Mouse (Mus musculus) CH12.LX (cell line): ENCODE measurements around the gene 1700020N01Rik. TPM values are rescaled to one million over a fixed set of nuclear protein-coding genes. Genes with fewer than 3 reads are reported as not detected.

ENCODE experiments used
- DNase-seq: peaks from one replicate; pipeline ENCODE4 v3.0.0-alpha.2; 2013; ENCODE audit errors: extremely low read depth
- H3K27ac ChIP-seq: 2 replicates; pipeline ENCODE4 v1.5.1; 2012; ENCODE audit warnings: low read depth, mild to moderate bottlenecking, control low read depth, moderate library complexity; ENCODE audit not compliant: insufficient read depth
- H3K27me3 ChIP-seq: replicated peaks from 2 replicates; pipeline ENCODE3; 2012; ENCODE audit warnings: inconsistent platforms
- H3K36me3 ChIP-seq, 2 experiments: replicated peaks in 1 of 2; 2 replicates each; pipeline versions ENCODE3 to v1.6.1; 2012; ENCODE audit warnings: inconsistent platforms in 1 of 2, low read length in 1 of 2, mild to moderate bottlenecking in 1 of 2, mixed read lengths in 1 of 2, moderate library complexity in 1 of 2; ENCODE audit not compliant: control insufficient read depth in 1 of 2, insufficient read depth in 1 of 2
- H3K4me1 ChIP-seq, 2 experiments: 2 replicates each; pipeline ENCODE4 v1.6.1; 2012; ENCODE audit warnings: inconsistent platforms in 1 of 2, moderate library complexity in 1 of 2; ENCODE audit not compliant: insufficient read depth in 2 of 2, control insufficient read depth in 1 of 2
- H3K4me2 ChIP-seq: 2 replicates; pipeline ENCODE4 v1.6.1; 2012; ENCODE audit warnings: low read depth, mild to moderate bottlenecking, control low read depth; ENCODE audit not compliant: poor library complexity, insufficient read depth, severe bottlenecking
- H3K4me3 ChIP-seq, 3 experiments: fragments of 150-350 bp in 1 of 3; sonication (generic) in 1 of 3; replicated peaks in 1 of 3; 2 replicates each; pipeline versions ENCODE3 to v1.5.1; 2011 to 2012; ENCODE audit warnings: low read depth in 2 of 3, low read length in 2 of 3, mild to moderate bottlenecking in 2 of 3, moderate library complexity in 2 of 3, control low read depth in 1 of 3, improper control_type of control experiment in 1 of 3, inconsistent platforms in 1 of 3, mixed read lengths in 1 of 3; ENCODE audit not compliant: poor library complexity in 1 of 3
- H3K79me2 ChIP-seq: replicated peaks from 2 replicates; pipeline ENCODE4 v1.6.1; 2012; ENCODE audit warnings: mild to moderate bottlenecking, moderate library complexity; ENCODE audit not compliant: control insufficient read depth, poor library complexity, insufficient read depth, severe bottlenecking; ENCODE audit errors: extremely low read depth
- H3K9ac ChIP-seq: 2 replicates; pipeline ENCODE4 v1.6.1; 2012; ENCODE audit warnings: low read depth, mild to moderate bottlenecking, control low read depth, moderate library complexity; ENCODE audit not compliant: insufficient read depth
- H3K9me3 ChIP-seq: replicated peaks from 2 replicates; pipeline ENCODE3; 2012; ENCODE audit warnings: low read length, inconsistent platforms, mixed read lengths
- BHLHE40 ChIP-seq: IDR thresholded peaks from 2 replicates; pipeline ENCODE4 v1.6.1; 2011; ENCODE audit warnings: mild to moderate bottlenecking, low read depth, low read length, improper control_type of control experiment
- CHD1 ChIP-seq: IDR thresholded peaks from 2 replicates; pipeline ENCODE4 v1.6.1; 2012; ENCODE audit warnings: low read depth, low read length, improper control_type of control experiment, inconsistent platforms
- CHD2 ChIP-seq: IDR thresholded peaks from 2 replicates; pipeline ENCODE4 v1.6.1; 2011; ENCODE audit warnings: low read length, improper control_type of control experiment
- CTCF ChIP-seq, 2 experiments: IDR thresholded peaks in 1 of 2; conservative IDR thresholded peaks in 1 of 2; 2 replicates each; pipeline ENCODE4 v1.5.1; 2011 to 2012; ENCODE audit warnings: low read depth in 2 of 2, low read length in 2 of 2, improper control_type of control experiment in 1 of 2, inconsistent platforms in 1 of 2, mild to moderate bottlenecking in 1 of 2, moderate library complexity in 1 of 2
- E2F4 ChIP-seq: IDR thresholded peaks from 2 replicates; pipeline ENCODE4 v1.6.1; 2011; ENCODE audit warnings: low read depth, low read length, improper control_type of control experiment; ENCODE audit not compliant: insufficient replicate concordance
- ELF1 ChIP-seq: IDR thresholded peaks from 2 replicates; pipeline ENCODE4 v1.6.1; 2014; ENCODE audit warnings: low read depth, mild to moderate bottlenecking, inconsistent platforms, low read length, improper control_type of control experiment
- ETS1 ChIP-seq: conservative IDR thresholded peaks from 2 replicates; pipeline ENCODE4 v1.6.1; 2012; ENCODE audit warnings: low read depth, mild to moderate bottlenecking, inconsistent platforms, low read length, improper control_type of control experiment, moderate library complexity
- GABPA ChIP-seq: IDR thresholded peaks from 2 replicates; pipeline ENCODE4 v1.6.1; 2012; ENCODE audit warnings: low read depth, low read length, improper control_type of control experiment, inconsistent platforms; ENCODE audit not compliant: insufficient replicate concordance
- IRF4 ChIP-seq: IDR thresholded peaks from 2 replicates; pipeline ENCODE4 v1.6.1; 2014; ENCODE audit warnings: low read depth, mild to moderate bottlenecking, inconsistent platforms, low read length, improper control_type of control experiment
- JUN ChIP-seq: IDR thresholded peaks from 2 replicates; pipeline ENCODE4 v1.6.1; 2011; ENCODE audit warnings: low read depth, mild to moderate bottlenecking, low read length, improper control_type of control experiment, moderate library complexity; ENCODE audit not compliant: insufficient read depth
- JUND ChIP-seq: conservative IDR thresholded peaks from 2 replicates; pipeline ENCODE4 v1.6.1; 2011; ENCODE audit warnings: low read depth, low read length, improper control_type of control experiment
- MAFK ChIP-seq: IDR thresholded peaks from 2 replicates; pipeline ENCODE4 v1.6.1; 2011; ENCODE audit warnings: low read length, improper control_type of control experiment; ENCODE audit not compliant: insufficient replicate concordance
- MAZ ChIP-seq: IDR thresholded peaks from 2 replicates; pipeline ENCODE4 v1.6.1; 2012; ENCODE audit warnings: low read depth, mild to moderate bottlenecking, inconsistent platforms, low read length, improper control_type of control experiment, moderate library complexity
- MXI1 ChIP-seq: IDR thresholded peaks from 2 replicates; pipeline ENCODE4 v1.6.1; 2011; ENCODE audit warnings: mild to moderate bottlenecking, low read depth, low read length, improper control_type of control experiment
- MYC ChIP-seq: IDR thresholded peaks from 2 replicates; pipeline ENCODE4 v1.6.1; 2011; ENCODE audit warnings: low read depth, mild to moderate bottlenecking, improper control_type of control experiment, low read length
- NELFE ChIP-seq: IDR thresholded peaks from 2 replicates; pipeline ENCODE4 v1.6.1; 2011; ENCODE audit warnings: low read depth, low read length, improper control_type of control experiment
- NRF1 ChIP-seq: IDR thresholded peaks from 2 replicates; pipeline ENCODE4 v1.6.1; 2014; ENCODE audit warnings: low read depth, mild to moderate bottlenecking, inconsistent platforms, low read length, improper control_type of control experiment, moderate library complexity
- POLR2A ChIP-seq: IDR thresholded peaks from 2 replicates; pipeline ENCODE4 v1.6.1; 2011; ENCODE audit warnings: low read depth, mild to moderate bottlenecking, improper control_type of control experiment, low read length
- POLR2AphosphoS2 ChIP-seq: IDR thresholded peaks from 2 replicates; pipeline ENCODE4 v1.6.1; 2011; ENCODE audit warnings: low read depth, low read length, improper control_type of control experiment
- RAD21 ChIP-seq: IDR thresholded peaks from 2 replicates; pipeline ENCODE4 v1.6.1; 2011; ENCODE audit warnings: low read depth, mild to moderate bottlenecking, low read length, improper control_type of control experiment, moderate library complexity
- RCOR1 ChIP-seq: conservative IDR thresholded peaks from 2 replicates; pipeline ENCODE4 v1.6.1; 2012; ENCODE audit warnings: low read depth, mild to moderate bottlenecking, inconsistent platforms, low read length, improper control_type of control experiment
- SIN3A ChIP-seq: IDR thresholded peaks from 2 replicates; pipeline ENCODE4 v1.6.1; 2012; ENCODE audit warnings: low read length, improper control_type of control experiment, inconsistent platforms
- SMC3 ChIP-seq: IDR thresholded peaks from 2 replicates; pipeline ENCODE4 v1.6.1; 2011; ENCODE audit warnings: low read depth, low read length, improper control_type of control experiment
- TBP ChIP-seq: conservative IDR thresholded peaks from 2 replicates; pipeline ENCODE4 v1.6.1; 2011; ENCODE audit warnings: low read depth, low read length, improper control_type of control experiment
- TCF12 ChIP-seq: IDR thresholded peaks from 2 replicates; pipeline ENCODE4 v1.6.1; 2014; ENCODE audit warnings: low read depth, mild to moderate bottlenecking, inconsistent platforms, low read length, improper control_type of control experiment
- UBTF ChIP-seq: IDR thresholded peaks from 2 replicates; pipeline ENCODE4 v1.6.1; 2012; ENCODE audit warnings: low read depth, mild to moderate bottlenecking, inconsistent platforms, low read length, improper control_type of control experiment, moderate library complexity
- USF2 ChIP-seq: conservative IDR thresholded peaks from 2 replicates; pipeline ENCODE4 v1.6.1; 2011; ENCODE audit warnings: low read depth, low read length, improper control_type of control experiment
- ZC3H11A ChIP-seq: IDR thresholded peaks from 2 replicates; pipeline ENCODE4 v1.6.1; 2012; ENCODE audit warnings: low read depth, mild to moderate bottlenecking, inconsistent platforms, low read length, improper control_type of control experiment
- ZKSCAN1 ChIP-seq: IDR thresholded peaks from 2 replicates; pipeline ENCODE4 v1.6.1; 2012; ENCODE audit warnings: low read depth, inconsistent platforms, low read length, improper control_type of control experiment, borderline replicate concordance
- ZMIZ1 ChIP-seq: IDR thresholded peaks from 2 replicates; pipeline ENCODE4 v1.6.1; 2012; ENCODE audit warnings: low read depth, mild to moderate bottlenecking, inconsistent platforms, low read length, improper control_type of control experiment
- ZNF384 ChIP-seq: IDR thresholded peaks from 2 replicates; pipeline ENCODE4 v1.6.1; 2012; ENCODE audit warnings: low read depth, low read length, improper control_type of control experiment, inconsistent platforms
- dilution Hi-C: fragments of 300-500 bp; cut with MboI; formaldehyde crosslinking; loops from 2 replicates; pipeline ENCODE4 v1.14.3; 2020; ENCODE audit warnings: low sequenced_read_pairs; ENCODE audit not compliant: extremely low pct_unique_long_range_greater_than_20kb, extremely low pct_ligation_motif_present
- in situ Hi-C: fragments of 300-500 bp; cut with MboI; formaldehyde crosslinking; loops from 3 replicates; pipeline ENCODE4 v1.14.3; 2019; ENCODE audit warnings: low sequenced_read_pairs, low pct_ligation_motif_present, low pct_unique_long_range_greater_than_20kb, mixed read lengths
- polyA plus RNA-seq: library from polyadenylated mRNA; unstranded; fragments of >175 nt; gene quantifications from 2 replicates; pipeline ENCODE4 v1.2.1, GENCODE M21; 2012; ENCODE audit warnings: low read depth; ENCODE audit not compliant: insufficient read length
- total RNA-seq, 2 experiments: library from RNA; depleted of rRNA; stranded (reverse); fragments of 300-350 nt in 1 of 2; fragments of >200 nt in 1 of 2; gene quantifications; 2 replicates each; pipeline ENCODE4 v1.2.3; 2012 to 2014

Gene 1700020N01Rik
- total and polyA plus RNA-seq, 3 experiments: not detected

- TF ChIP-seq NELFE (no peak), ZMIZ1 (no peak), MYC (no peak), E2F4 (no peak), TCF12 (no peak)
Measured at GRCm38 (mm10) chr10:21668976-21669375, 76.0 kb downstream of the 1700020N01Rik start (continued).

GRCm38 (mm10) chr10:21669750-21670161, 76.8 kb downstream of the 1700020N01Rik start:
- dilution Hi-C loops: no loop called here
- Histone ChIP-seq H3K4me3 (no peak overlapping the region), H3K4me1 (peaks cover 2 to 10% of the 10 kb centered on the region in 2 experiments; a peak in 2 of 4 replicates), H3K4me2 (no peak overlapping the region), H3K9me3 (no peaks in the 10 kb centered on the region), H3K27ac (no peak overlapping the region), H3K36me3 (no peaks in the 10 kb centered on the region), H3K27me3 (no peaks in the 10 kb centered on the region), H3K79me2 (no peaks in the 10 kb centered on the region), H3K9ac (no peak overlapping the region)
- no peak for TF ChIP-seq JUND
- TF ChIP-seq NRF1: no peak
- no peak for TF ChIP-seq ZC3H11A
- TF ChIP-seq MAFK: no peak
- no peak for TF ChIP-seq CHD1
- no peak for TF ChIP-seq TBP
- TF ChIP-seq CHD2: no peak
- no peak for TF ChIP-seq CTCF (conservative IDR thresholded peaks at IDR 0.05 in 1 of 2, IDR thresholded peaks at IDR 0.05 in 1 of 2; ENCODE audit: low read depth in 2 of 2, low read length in 2 of 2)
- TF ChIP-seq E2F4: no peak
- no peak for TF ChIP-seq UBTF
- no peak for TF ChIP-seq MAZ
- no peak for TF ChIP-seq SMC3
- TF ChIP-seq SIN3A: no peak
- TF ChIP-seq MYC: no peak
- no peak for TF ChIP-seq NELFE
- no peak for TF ChIP-seq IRF4
- TF ChIP-seq GABPA: no peak
- in situ Hi-C loops: no loop called here
- DNase-seq: no peak

GRCm38 (mm10) chr10:21670168-21670567, 77.2 kb downstream of the 1700020N01Rik start:
- Histone ChIP-seq H3K36me3 (no peaks in the 10 kb centered on the region), H3K9me3 (no peaks in the 10 kb centered on the region), H3K27ac (no peak overlapping the region), H3K4me2 (peak overlapping the region; percentile 59; the same call in 1 of the 2 replicates), H3K9ac (no peak overlapping the region), H3K27me3 (no peaks in the 10 kb centered on the region), H3K4me1 (peaks cover 2 to 10% of the 10 kb centered on the region in 2 experiments; a peak in 2 of 4 replicates), H3K79me2 (no peaks in the 10 kb centered on the region), H3K4me3 (no peak overlapping the region)
- dilution Hi-C loops (no loop called here), in situ Hi-C loops (no loop called here)
- peak; percentile 15 for DNase-seq
- TF ChIP-seq ZKSCAN1 (no peak), RCOR1 (no peak), MAZ (no peak), POLR2AphosphoS2 (no peak), ETS1 (no peak), MXI1 (no peak), GABPA (no peak), IRF4 (no peak), ELF1 (no peak), ZNF384 (no peak), SIN3A (no peak), USF2 (no peak), JUN (no peak), POLR2A (no peak), RAD21 (no peak; the same call in 1 of the 2 replicates), BHLHE40 (no peak), MYC (no peak)
